Mouse (Mus musculus): ENCODE measurements around the gene Olfr418. TPM values are rescaled to one million over a fixed set of nuclear protein-coding genes. Genes with fewer than 3 reads are reported as not detected.
"Not testable (repeated sequence)": the region's sequence is repeated elsewhere in the genome, so short reads cannot be mapped to it uniquely, and the experiment has no call there.

Gene Olfr418
- not detected in 2 replicates for polyA plus RNA-seq (2012; ENCODE audit: insufficient read depth, low replicate concordance)

DNA sequence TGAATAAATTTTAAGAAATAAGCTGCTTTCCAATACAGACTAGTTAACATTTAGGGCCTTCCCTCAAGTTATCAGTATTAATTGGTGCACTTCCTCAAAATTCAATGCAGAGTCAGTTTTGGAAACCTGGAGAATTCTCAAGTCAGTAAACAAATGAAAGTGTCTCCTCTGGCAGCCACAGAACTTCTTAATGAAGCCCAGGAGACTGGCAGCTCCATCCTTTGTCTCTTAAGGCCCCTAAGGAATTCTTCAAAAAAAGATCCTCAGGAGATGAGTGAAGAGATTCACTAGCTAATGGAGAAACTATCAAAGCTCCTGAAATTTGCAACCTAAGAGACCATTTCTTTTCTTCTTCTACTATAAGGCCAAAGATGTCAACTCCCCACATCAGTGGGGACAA, at the start of gene Olfr418:
Olfr418 (plus strand) TSS at position 301 of the 400 bp plus-strand sequence.
- Histone ChIP-seq H3K4me3 (replicated peaks) (no peak within 1 kb of the TSS), H3K4me1 (no peaks in the 10 kb centered on the region)
- TF ChIP-seq FLI1 (IDR thresholded peaks at IDR 0.05; ENCODE audit: low read length) (no peak), GATA1 (IDR thresholded peaks at IDR 0.05; ENCODE audit: borderline replicate concordance, low read length) (no peak)

DNA sequence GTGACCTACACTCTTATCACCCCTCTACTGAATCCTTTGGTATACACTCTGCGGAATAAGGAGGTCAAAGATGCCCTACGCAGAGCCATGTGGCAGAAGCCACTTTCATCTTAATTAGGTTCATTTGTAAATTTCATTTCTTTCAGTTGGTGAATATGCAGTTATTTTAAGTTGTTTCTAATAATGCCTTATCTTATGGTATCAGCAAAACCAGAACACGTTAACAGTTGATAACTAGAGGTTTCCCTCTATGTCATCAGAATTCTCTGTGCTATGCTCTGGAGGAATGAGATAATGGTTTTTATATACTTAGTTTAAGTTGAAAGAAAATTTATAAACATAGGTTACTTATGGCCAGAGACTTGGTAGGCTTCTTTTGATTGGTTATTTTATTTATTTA, 49.3 kb upstream of the Olfr418 start:
- Histone ChIP-seq H3K27me3 (replicated peaks) (no peaks in the 10 kb centered on the region), H3K9me3 (no peaks in the 10 kb centered on the region), H3K36me3 (replicated peaks; ENCODE audit: low read length) (no peaks in the 10 kb centered on the region), H3K4me1 (no peaks in the 10 kb centered on the region), H3K4me3 (replicated peaks) (no peak overlapping the region)
- TF ChIP-seq GATA1 (IDR thresholded peaks at IDR 0.05; ENCODE audit: borderline replicate concordance, low read length), result no peak
- no peak for TF ChIP-seq FLI1 (IDR thresholded peaks at IDR 0.05; ENCODE audit: low read length)

More for the DNA sequence above, at the start of gene Olfr418:
- no peaks in the 10 kb centered on the region for H3K36me3 ChIP-seq (replicated peaks; ENCODE audit: low read length)
- H3K27me3 ChIP-seq (replicated peaks), result no peaks in the 10 kb centered on the region
- H3K9me3 ChIP-seq, result no peaks in the 10 kb centered on the region

DNA sequence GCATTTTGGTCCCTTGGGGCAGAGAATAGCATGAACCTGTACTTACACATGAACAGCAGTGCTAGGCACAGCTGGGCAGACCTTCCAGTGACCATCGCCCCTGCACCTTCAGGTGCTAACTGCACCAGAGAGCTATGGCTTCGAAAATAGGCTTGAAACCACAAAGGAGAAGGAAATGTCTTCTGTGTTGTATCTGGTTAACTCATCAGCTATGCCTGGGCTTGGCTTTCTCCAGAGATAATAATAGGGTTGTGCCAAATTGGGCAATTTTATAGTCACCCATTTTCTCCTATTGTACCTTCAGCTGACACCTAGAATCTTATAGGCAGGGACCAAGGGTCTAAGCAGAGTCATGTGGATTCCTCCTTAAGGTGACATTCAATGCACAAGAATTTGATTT, 38.7 kb upstream of the Olfr418 start, which contains the start of gene Fcer1a:
Fcer1a (minus strand) TSS at position 134 of the 400 bp plus-strand sequence.
- TF ChIP-seq GATA1 (IDR thresholded peaks at IDR 0.05; ENCODE audit: borderline replicate concordance, low read length) (no peak), FLI1 (IDR thresholded peaks at IDR 0.05; ENCODE audit: low read length) (no peak)
- Histone ChIP-seq H3K4me3 (replicated peaks) (no peak within 1 kb of the TSS), H3K9me3 (no peaks in the 10 kb centered on the region), H3K4me1 (no peaks in the 10 kb centered on the region), H3K27me3 (replicated peaks) (no peaks in the 10 kb centered on the region), H3K36me3 (replicated peaks; ENCODE audit: low read length) (no peaks in the 10 kb centered on the region)

DNA sequence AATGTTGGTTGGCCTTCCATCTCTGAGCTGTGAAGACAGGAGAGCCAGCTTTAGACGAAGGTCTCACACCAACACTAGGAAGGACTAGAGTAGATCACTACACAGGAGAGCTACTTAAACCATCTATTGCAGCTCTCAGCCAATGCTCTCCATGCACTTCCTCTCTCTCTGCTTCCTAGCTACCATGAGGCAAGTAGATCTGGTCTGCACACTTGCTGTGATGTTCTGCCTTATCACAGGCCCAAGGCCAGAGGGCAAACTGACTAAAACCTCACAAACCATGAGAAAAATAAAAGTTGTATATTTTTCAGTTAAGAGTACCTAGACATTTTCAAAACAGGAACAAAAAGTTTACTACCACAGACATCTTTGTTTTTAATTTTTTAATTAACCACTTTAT, 28.8 kb upstream of the Olfr418 start:
- not testable (repeated sequence) for H3K9me3 ChIP-seq; H3K4me1 ChIP-seq; H3K4me3 ChIP-seq (replicated peaks); H3K36me3 ChIP-seq (replicated peaks; ENCODE audit: low read length); H3K27me3 ChIP-seq (replicated peaks)

DNA sequence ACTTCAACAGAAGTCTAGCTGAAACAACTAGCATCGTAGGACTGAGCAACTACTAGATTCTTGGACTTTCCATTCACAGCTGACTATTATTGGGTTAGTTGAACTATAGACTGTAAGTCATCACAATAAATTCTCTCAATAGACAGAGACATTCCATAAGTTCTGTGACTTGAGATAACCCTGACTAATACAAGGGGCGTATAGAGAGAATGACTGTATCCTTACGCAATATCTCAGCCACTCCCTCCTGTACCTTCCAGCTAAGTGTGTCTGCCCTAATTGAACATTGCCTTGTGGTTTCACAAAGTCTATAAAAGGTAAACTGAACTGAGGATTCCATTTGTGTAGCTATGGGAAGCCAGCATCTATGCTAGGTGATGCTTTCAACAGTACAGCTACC, 15.9 kb upstream of the Olfr418 start:
- no peaks in the 10 kb centered on the region for H3K27me3 ChIP-seq (replicated peaks)
- TF ChIP-seq GATA1 (IDR thresholded peaks at IDR 0.05; ENCODE audit: borderline replicate concordance, low read length), result no peak
- no peak for TF ChIP-seq FLI1 (IDR thresholded peaks at IDR 0.05; ENCODE audit: low read length)
- H3K36me3 ChIP-seq (replicated peaks; ENCODE audit: low read length), result no peaks in the 10 kb centered on the region
- no peaks in the 10 kb centered on the region for H3K9me3 ChIP-seq
- H3K4me3 ChIP-seq (replicated peaks), result no peak overlapping the region
- no peaks in the 10 kb centered on the region for H3K4me1 ChIP-seq

DNA sequence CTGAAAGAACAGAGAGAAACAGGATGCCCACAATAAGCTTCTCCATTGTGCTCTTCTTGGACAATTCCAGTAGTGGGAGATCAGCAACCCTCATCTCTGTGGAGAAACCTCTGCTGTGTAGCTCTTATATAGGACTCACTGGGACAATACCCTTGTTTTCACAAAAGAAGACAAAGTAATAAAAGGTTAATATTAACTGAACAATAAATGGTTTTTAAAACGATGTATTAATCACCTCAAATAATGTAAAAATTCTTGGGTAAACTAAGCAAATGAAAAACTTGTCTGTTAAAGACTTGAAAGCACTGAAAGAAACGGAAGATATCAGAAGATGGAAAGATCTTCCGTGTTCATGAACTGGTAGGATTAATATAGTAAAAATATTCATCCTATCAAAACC, 11.9 kb downstream of the Olfr418 start, which contains the start of gene Mptx2:
Mptx2 (minus strand) TSS at position 101 of the 400 bp plus-strand sequence.
- Histone ChIP-seq H3K27me3 (replicated peaks) (no peaks in the 10 kb centered on the region), H3K4me3 (replicated peaks) (no peak within 1 kb of the TSS), H3K36me3 (replicated peaks; ENCODE audit: low read length) (no peaks in the 10 kb centered on the region), H3K9me3 (no peaks in the 10 kb centered on the region), H3K4me1 (no peaks in the 10 kb centered on the region)
- TF ChIP-seq GATA1 (IDR thresholded peaks at IDR 0.05; ENCODE audit: borderline replicate concordance, low read length) (no peak), FLI1 (IDR thresholded peaks at IDR 0.05; ENCODE audit: low read length) (no peak)

DNA sequence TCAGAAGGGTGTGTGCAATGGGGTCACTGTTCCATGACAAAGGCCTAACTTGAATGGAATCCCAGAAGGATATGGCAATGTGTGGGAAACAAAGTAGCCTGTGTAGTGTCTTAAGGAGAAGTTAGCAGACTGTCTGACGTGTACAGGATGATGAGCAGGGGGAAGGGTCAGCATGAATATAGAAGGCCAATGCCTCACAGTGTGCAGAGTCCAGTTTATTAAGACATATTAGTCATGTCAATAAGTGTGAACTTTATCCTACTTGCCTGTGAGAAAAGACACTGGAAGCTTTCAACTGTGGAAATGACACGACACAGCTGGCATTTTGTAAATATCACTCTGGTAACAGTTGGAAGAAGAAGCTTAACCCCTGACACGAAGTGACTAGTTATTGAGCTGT, 37.0 kb downstream of the Olfr418 start:
- H3K36me3 ChIP-seq (replicated peaks; ENCODE audit: low read length); H3K4me1 ChIP-seq; H3K9me3 ChIP-seq; H3K4me3 ChIP-seq (replicated peaks); H3K27me3 ChIP-seq (replicated peaks): not testable (repeated sequence)

DNA sequence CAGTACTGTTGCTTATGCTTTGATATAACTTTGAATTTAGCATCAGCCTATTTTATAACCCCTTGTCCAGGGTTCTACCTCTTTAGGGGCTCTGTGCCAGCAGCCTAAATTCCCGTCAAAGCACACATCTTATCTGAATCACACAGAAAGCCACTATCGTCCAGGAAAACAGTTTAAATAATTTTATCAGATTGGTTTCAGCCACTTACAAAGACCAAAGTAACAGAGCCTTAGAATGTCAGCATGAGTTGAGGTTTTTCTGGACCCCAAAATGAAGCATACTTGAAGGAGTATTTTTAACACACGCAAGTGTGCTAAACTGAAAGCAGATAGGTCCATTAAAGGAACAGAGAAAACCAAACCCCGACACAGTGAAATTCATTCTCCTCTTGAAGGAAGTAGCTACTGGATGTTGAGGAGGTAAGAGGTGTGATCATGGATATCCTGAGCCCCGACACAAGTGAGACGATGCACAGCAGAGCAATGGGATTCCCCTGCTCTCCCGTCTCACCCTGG, 47.8 kb downstream of the Olfr418 start:
- not testable (repeated sequence) for H3K36me3 ChIP-seq (replicated peaks; ENCODE audit: low read length); H3K27me3 ChIP-seq (replicated peaks); H3K9me3 ChIP-seq; H3K4me1 ChIP-seq; H3K4me3 ChIP-seq (replicated peaks)

DNA sequence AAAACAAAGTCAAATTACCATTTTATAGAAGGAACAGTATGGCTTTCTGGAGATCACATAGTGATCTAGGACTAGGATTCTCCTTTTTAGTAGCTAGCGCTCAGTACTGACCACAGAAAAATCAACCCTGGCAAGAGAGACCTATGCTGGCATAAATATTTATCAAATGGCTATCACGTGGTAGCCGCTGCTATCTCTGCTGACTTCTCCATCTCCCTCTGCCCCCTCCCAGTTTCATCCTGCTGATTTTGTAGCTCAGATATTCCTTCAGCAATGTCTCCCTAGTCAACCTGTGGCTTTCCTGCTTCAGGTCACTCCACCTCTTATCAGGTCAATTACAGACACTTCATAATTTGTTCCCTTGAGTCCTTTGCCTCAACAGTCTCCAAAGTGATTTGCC, 49.9 kb downstream of the Olfr418 start:
- Histone ChIP-seq H3K27me3 (replicated peaks) (no peaks in the 10 kb centered on the region), H3K4me1 (no peaks in the 10 kb centered on the region), H3K9me3 (no peaks in the 10 kb centered on the region), H3K36me3 (replicated peaks; ENCODE audit: low read length) (no peaks in the 10 kb centered on the region), H3K4me3 (replicated peaks) (no peak overlapping the region)
- TF ChIP-seq GATA1 (IDR thresholded peaks at IDR 0.05; ENCODE audit: borderline replicate concordance, low read length), result no peak
- TF ChIP-seq FLI1 (IDR thresholded peaks at IDR 0.05; ENCODE audit: low read length), result no peak

DNA sequence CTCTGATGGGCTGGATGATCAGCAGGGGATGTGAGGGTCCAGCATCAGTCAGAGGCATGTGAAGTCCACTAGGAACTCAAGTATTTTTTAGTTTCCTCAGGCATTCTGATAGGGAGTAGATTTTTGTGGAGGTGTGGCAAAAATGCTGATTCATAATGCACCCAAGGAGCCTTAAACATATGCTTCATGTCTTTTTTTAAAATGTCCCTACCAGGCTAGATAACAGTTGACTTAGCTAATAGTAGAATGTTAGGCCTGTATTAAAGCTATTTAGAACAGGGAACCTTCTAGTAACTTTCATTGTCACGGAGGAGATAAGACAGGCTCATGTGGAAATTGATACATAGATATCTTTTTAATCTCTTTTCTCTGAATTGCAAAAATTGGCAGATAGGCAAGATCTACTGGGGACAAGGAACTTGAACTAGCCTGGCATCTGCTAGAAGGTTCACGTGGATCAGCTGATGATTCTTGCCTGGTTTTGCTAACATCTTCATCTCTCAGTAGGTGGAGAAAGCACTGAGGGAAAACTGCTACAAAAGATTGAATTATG, 52.2 kb downstream of the Olfr418 start:
- TF ChIP-seq FLI1 (IDR thresholded peaks at IDR 0.05; ENCODE audit: low read length), result no peak
- no peak for TF ChIP-seq GATA1 (IDR thresholded peaks at IDR 0.05; ENCODE audit: borderline replicate concordance, low read length)
- Histone ChIP-seq H3K4me3 (replicated peaks) (no peak overlapping the region), H3K36me3 (replicated peaks; ENCODE audit: low read length) (no peaks in the 10 kb centered on the region), H3K4me1 (no peaks in the 10 kb centered on the region), H3K9me3 (no peaks in the 10 kb centered on the region), H3K27me3 (replicated peaks) (peaks cover 6% of the 10 kb centered on the region)

All from megakaryocyte, embryonic 14.5 days (primary cell).